Mouse (Mus musculus) urinary bladder, adult 2 months (tissue): ENCODE measurements at regions not wholly inside any gene's neighbourhood (a gene's known extent, or its start where the extent isn't known, plus 50 kb on each side); places are given as distances from the start of the nearest gene placed in this dataset.

ENCODE experiments used
- DNase-seq: peaks from one replicate; pipeline ENCODE4 v3.0.0; 2022; ENCODE audit warnings: low spot score

DNA sequence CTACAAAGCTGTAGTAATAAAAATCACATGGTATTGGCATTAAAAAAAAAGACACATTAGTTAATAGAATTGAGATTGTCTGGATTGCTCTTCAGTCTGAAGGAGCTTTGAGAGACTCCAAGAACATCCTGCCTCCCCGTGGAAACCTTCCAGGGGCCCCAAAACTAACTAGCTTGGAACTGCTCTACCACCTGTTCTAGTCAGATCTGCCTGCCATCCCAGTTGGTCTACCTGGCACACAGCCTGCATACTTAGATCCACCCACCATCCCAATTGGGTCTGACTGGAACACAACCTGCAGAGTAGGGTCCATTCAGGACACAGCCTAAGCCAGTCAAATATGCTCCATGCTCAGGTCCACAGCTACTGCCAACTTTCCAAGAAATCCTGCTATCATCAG, 503.6 kb downstream of the Rapgef2 start:
- no peak for DNase-seq

DNA sequence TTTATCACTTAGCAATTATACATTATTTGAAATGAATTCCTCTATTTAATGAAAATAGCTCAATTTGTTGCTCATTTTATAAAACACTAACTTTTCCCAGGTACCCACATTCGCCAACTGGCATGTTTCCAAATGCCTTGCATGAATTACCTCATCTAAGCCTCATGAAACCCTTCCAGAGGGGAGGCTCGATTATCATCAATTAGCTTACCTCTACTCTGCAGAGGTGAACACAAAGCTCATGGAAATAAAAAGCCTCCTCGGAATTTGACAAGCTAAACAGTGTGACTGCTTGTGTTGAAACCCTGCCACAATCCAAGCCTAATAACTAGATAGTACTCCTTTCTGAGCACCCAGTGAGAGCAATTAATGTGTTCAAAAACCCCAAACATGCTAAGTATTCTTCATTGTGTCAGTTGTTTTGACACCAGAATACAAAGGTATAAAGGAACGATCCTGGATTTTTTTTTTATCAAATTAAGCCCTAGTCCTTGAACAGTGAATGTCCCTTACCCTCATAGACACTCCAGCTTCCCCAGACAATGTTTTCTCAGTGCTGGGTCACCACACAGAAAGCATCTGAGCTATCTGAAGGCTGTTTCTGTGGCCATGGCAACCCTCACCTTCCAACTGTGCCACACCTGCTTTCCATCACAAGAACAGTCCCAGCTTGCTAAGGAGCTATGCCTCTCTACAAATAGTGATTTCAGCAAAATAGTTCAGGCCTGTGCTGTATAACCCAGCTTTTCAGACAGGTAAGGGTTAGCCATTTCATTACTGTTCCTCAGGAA, 530.4 kb downstream of the Rapgef2 start:
- DNase-seq, result no peak

DNA sequence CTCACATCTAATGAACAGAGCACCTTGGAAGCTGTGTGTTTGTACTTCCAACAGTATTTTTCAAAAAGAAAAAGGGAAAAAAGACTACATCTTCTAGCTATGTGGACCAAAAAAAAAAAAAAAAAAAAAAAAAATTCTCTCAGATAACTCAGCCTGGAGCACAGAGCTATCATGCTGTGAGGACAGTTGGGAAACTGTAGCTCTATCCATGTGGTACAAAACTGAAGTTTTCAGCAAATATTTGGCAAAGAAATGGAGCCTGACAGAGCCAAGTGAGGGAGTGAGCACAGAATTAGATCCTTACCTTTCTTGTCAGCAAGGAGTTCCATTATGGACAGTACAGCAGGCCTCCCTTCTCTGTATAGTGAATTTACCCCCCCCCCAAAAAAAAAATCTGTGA, 550.2 kb downstream of the Rapgef2 start:
- DNase-seq, result no peak

DNA sequence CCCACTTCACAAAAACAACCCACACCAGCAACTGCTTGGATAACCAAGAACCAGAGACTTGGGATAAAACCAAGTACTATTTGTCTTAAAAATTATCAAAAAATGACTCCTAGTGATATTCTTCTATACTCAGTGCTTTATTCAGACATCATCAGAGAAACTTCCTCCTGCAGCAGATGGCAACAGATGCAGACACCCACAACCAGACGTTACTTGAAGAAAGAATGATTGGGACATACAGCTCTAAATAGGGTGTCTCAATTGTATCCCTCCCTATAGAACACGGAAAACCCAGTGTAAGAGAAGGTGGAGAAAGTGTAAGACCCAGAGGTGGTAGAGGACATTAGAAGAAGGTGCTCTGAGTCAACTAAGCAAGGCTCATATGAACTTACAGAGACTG, 569.6 kb downstream of the Rapgef2 start:
- DNase-seq, result no peak

DNA sequence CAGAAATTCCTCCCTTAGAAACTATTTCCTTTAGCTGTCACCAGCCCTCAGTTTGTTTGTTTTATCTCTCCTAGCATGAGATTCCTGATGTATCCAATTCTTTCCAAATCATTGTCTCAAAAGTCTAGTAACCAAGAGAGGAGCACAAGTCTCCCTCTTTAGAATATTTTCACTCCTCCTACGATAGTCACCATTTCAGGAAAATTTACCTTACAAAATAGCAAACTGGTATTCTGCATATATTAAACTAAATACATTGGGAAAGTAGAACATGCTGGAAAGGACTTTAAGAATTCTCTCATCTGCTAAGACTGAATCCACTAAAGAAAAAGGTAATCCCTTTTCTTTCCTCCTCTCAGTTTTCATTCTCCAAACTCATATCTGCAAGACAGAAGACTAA, 578.6 kb downstream of the Rapgef2 start:
- DNase-seq, result no peak

DNA sequence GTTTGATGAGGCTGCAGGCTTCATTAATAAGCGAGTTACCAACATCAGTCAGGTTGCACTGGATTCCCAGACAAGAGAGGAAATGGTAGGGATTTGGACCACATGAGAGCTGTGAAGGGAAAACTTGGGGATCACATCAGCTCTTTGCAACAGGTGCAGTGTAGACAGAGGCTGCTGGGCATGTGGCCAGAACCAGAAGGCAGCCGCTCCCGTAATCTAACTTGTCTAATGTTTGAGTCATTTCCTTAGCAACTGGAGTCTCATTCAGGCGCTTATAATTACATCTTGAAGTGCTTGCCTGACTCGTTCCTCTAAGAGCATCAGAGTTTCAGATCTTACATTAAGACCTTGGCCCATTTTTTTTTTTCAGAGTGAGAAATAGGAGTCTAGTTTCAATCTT, 587.4 kb downstream of the Rapgef2 start:
- no peak for DNase-seq

DNA sequence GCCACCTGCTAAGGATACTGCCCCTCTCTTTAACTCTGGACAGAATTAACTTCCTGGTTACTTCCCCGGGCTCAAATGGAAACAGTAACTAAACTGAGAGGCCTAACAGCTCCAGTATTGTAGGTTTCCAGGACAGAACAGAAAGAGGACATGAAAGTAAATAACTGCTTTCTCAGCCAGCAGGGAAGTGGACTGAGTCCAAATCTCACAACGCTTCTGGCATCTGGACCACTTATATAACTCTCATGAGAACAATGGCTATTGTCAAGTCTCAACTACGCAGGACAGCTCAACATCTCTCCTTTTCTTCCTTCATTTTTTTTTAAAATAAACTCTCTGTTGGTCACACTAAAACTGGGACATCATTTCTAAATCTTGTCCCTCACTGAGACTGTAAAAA, 594.8 kb downstream of the Rapgef2 start:
- no peak for DNase-seq

DNA sequence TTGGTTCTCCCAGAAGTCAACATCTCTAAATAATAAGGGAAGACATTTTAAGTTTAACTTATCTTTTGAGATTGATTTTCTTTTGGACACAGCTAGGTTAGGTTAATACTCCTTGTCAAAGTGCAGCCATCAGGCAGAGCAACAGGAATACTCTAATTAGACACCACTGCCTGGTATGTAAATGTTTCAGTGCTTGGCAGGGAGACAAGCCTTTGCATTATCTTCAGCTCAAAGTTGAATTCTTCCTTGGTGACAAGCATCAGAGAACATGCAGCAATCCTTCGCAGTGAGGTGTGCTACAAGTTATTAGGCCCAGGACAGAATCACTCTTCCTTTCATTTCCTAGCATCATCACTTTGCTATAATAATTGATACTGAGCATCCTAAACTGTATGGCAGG, 608.7 kb downstream of the Rapgef2 start:
- DNase-seq, result no peak

DNA sequence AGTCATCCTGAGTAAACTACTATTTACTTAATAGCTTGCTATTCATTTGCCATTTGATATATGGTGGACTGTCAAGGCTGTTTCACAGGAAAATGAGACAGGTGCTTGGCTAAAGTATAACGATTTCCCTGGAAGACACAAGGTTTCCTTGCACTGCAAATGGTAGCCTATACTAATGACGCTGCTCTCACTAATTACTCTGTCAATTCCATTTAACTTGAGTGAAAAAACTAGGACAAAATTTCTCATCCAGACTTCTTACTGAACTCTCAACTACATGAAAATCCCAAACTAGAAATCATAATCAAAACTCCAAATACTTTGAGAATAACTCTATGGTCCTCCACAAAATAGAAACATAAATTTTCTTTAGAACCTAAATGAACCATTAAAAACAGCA, 609.5 kb downstream of the Rapgef2 start:
- no peak for DNase-seq

DNA sequence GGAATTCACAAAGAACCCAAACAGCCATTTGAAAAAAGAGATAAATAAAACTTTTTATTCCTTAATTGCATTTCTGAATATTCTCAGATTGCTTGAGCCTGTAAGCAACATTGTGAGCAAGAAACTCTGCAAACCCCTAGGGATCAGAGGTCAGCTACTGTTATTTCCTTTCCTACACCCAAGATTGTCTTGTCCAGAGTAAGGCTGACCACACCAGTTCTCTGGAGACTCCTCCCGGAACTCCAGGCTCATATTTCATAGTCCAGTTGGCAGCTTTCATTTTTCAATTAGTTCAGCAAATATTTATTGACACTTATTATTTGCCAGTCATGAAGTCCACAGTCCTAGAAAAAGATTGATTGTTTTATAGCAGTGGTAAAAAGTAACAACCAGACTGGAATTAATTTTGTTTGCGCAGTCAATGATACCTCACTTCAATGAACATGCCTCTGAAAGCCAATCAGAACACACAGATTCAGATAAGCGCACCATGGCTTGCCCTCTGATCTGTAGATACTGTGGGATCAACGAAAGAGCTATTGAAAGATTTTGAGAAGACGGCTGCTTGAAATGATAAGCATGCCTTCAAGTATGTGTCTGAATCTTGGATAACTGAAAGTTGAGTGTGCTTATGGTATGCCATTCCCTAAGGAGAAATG, 611.7 kb downstream of the Rapgef2 start:
- DNase-seq, result no peak

DNA sequence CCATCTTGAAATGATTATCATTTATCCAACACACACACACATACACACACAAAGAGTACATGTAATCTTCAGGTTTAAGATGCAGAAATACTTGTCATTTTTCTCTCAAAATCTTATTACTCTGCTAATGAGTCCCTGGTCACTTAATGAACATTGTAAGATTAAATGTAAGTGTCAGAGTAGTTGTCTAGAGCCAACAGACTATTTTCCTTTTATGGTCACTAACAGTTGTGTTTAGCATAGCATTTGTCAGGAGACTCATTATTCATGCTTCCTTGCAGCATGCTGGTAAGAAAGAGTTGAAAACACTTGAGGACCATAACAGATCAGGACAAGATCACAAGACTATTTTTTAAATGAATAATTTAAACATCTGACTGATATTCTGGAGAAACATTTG, 618.3 kb downstream of the Rapgef2 start:
- no peak for DNase-seq

DNA sequence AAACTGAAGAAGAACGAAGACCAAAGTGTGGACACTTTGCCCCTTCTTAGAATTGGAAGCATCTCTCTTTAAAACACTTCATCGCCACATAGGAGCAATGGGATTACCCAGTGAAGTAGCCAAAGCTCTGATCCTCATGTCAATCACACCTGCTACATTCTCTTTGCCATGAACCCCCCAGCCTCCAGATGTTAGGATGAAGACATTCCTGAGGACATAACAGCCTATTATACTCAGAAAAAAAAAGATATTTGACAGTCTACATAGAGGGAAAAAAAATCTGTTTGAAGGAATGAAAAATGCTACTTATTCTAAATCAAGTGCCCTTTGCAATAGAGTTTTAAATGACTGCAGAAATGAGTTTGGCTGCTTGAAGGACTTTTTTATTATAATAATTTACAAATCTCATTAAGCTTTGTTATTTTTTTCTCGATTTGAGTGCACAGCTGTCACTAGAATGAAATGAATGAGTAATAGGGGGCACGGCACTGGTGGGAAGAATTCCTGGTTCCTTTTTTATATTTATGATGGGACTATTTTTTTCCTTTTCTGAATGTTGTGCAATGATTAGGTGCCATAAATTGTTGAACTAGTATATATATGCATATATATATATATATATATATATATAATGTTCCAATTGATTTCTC, 618.8 kb downstream of the Rapgef2 start:
- no peak for DNase-seq

DNA sequence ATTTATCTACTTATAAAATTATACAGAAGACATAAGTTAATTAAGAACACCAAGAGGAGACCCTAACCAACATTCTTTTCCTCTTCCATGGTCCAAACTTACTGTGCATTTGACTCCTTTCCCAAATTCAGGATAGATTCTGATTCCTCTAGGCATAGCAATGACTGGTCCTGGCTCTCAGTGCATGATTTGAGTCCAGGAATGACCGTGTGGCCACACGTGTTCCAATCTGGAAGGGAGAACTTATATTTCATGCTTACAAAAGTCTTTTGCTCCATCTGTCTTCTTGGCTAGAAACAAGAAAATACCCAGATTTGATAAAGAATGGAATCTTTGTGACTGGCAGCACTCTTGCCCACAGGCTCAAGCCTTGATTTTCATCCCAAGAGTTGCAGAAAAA, 638.2 kb downstream of the Rapgef2 start:
- DNase-seq, result no peak

DNA sequence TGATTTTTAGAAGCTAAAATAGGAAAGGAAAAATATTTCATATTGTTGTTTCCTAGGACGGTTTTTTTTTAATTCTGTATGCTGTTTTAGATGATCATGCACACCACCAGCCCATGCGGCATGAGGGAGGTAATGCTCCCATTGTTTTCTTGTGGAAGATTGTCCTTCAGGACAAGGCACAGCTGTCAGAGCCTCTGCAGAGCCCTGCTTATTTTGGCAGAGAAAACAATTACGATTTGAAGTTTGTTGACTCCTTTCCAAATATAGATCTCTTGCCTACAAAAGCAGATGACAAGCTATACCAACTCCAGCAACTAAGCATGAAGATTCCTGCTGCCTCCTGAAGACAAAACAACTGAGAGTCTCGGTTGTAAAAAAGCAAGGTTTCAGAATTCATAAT, 650.9 kb downstream of the Rapgef2 start:
- DNase-seq, result no peak

DNA sequence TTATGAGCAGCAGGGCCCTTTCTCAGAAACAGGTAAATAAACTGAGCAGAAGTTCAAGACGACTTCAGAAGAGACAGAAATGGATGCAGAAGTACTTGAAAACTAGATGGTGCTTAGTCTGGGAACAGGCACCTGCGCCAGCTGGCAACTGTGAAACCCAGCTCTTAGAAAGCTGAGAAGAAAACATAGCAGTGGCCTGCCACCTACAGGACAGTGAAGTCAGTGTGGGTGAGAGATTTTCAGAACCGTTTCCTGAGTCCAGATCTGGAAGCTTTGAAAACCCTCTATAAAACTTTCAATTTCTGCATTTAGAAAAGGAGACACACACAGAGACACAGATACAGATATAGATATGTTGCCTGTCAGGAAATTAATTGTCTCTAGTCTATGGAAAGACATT, 667.4 kb downstream of the Rapgef2 start:
- no peak for DNase-seq

DNA sequence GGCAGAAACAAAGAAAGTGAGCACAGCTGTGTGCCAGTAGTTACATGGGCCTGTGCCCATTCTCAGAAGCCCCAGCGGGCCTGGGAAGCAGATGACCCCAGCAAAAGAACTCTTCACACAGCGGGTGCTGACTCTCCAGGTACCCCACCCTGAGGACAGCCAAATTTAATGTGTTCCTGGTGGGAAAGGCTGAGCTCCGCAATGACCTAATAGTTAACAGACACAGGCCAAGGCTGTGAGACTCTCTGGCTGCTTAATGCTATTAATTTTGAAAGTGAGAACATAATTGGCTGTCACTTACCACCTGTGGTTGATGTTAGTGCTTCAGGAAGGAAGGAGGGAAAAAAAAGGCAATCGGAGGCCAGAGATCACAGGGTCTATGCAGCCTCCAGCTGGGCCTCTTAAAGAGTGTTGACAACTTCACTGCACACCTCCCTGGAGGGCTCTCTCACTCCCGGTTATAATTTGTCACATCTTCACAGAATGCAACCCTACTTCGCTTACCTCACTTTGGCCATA, 691.5 kb downstream of the Rapgef2 start:
- DNase-seq, result no peak

DNA sequence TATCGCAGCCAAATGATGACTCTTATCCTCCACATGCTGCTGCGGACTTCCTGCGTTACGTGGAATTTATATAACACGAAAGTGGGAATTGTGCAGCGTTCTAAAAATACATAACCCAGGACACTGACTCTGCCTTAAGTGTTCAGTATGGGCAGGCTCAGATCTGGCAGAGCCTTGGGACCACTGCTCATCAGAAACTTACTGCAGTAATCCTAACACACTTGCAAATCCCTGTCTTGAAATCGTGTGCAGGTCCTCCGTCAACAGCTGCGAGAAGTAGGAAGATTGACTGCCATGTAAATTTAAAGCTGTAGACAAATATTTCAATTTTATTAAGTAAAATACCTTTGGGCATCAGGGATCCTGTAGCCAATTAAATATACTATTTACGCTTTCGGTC, 692.0 kb downstream of the Rapgef2 start:
- DNase-seq, result no peak

DNA sequence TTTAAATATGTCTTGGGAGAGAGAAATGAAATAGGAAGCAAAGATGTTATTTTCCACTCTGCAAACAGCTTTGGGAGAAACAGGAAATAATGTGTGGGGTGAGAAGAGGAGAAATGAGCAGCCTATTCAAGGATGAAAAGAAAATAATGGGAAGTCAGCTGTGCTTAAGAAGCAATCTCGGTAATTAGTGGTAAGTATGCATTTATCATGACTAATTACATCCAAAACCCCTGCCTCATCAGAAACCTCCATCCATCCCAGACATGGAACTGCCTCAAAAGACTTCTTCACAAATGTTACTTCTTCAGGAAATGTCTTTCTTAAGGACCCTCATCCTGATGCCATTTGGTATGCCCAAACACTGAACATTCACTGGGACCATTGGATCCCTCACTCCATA, 699.7 kb downstream of the Rapgef2 start:
- no peak for DNase-seq

DNA sequence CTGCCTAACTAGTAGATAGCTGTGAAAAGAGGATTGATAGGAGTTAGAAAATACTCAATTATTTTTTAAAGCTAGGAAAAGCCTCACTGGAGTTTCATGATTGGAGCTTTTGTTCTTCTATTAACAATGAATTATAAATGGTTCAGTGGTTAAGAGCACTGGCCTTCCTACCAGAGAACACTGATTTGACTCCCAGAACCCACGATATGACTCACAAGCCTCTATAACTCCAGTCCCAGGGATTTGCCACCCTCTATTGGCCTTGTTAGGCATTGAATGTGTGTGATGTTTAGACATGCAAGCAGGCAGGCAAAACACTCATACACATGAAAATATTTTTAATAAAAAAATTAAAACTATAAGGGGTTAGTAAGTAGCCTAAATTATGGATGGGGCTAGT, 704.4 kb downstream of the Rapgef2 start:
- no peak for DNase-seq

DNA sequence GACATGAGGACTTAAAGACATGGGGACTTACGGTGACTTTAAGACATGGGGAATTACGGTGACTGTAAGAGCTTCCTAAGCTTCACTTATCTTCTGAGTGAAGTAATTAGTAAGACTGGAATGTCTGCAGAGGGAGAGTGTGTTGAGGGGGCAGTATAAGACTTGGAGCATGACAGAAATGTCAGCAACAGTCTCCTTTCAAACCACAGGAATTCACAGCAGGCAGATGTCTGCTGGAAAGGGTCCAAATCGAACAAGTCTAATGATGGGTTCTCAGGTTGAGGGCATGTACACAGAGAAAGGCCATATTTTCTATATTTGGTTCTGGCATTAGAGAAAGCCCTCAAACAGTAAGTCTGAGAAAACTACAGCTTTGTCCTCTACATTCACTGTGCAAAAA, 705.2 kb downstream of the Rapgef2 start:
- DNase-seq, result no peak

DNA sequence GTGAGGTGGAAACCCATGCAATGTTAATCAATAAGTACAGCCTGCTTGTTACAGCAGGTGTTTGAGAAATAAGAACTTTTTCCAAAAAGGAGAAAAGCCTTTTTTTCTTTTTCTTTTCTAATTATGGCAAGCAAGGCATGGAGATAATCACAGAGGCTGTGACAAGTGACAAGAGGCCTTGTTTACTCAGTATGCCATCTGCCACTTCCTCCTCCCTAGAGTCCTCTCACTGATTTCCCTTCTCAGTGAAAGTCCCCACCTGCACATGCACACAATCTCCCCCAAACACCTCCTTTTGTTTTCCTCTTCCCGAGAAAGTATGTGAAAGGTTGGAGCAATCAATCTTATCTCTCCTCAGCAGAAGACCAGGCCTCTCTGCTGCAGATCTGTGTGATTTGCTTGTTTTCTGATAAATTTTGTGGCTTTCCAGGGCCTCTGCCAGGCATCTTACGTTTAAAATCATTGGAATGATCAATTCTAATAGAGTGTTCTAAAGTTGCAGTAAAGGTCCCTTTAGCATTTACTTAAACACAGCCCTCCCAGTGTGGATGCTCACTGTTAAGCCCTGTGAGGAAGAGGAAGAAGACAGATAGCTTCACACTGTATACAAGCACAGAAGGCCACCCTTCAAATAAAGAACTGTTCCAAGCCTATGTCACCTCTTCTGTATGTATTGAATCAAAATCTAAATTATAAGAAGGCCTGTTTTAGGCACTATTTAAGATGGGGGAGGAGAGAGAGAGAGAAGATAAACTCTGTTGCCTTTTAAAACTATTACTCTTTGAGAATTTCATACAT, 710.5 kb downstream of the Rapgef2 start:
- DNase-seq, result no peak

DNA sequence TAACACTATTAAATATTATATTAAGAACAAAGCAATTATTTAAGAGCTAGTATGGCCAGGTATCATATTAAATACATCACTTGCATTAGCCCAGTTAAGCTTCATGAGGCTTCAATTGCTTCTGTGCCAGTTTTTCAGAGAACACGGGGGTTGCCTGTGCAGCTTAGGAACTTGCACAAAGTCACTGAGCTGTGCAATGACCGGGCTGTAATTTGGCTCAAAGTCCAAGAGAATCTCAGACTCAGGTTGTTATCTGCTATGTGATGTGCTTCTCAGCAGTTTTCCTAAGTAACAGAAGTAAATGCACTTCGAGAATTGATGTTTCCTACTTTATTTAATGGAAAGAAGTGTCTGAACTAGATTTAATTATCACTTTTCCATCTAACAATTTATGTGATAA, 711.5 kb downstream of the Rapgef2 start:
- DNase-seq, result no peak
